Mouse (Mus musculus) lung, embryonic 14.5 days (tissue): ENCODE results near the gene Crim1. TPM values are rescaled to one million over a fixed set of nuclear protein-coding genes. Genes with fewer than 3 reads are reported as not detected.

Experiments
- ATAC-seq: fragments of 200-750 bp; cut with Nextera tagmentation; 2 replicates; pipeline ENCODE4 v1.8.0; 2017; ENCODE audit warnings: mild to moderate bottlenecking, moderate TSS enrichment, moderate library complexity; ENCODE audit not compliant: insufficient read depth
- DNase-seq: peaks from one replicate; pipeline ENCODE4 v3.0.0-alpha.2; 2015
- H3K27ac ChIP-seq: fragments of 300-500 bp; sonication (generic); 2 replicates; pipeline ENCODE4 v1.5.1; 2014; ENCODE audit warnings: low read depth, mild to moderate bottlenecking, moderate library complexity
- H3K27me3 ChIP-seq: fragments of 300-500 bp; sonication (generic); 2 replicates; pipeline ENCODE4 v1.6.1; 2014; ENCODE audit warnings: low read length, control low read depth; ENCODE audit not compliant: insufficient read depth
- H3K36me3 ChIP-seq: fragments of 300-500 bp; sonication (generic); 2 replicates; pipeline ENCODE4 v1.6.1; 2014; ENCODE audit warnings: control low read depth; ENCODE audit not compliant: insufficient read depth
- H3K4me1 ChIP-seq: fragments of 300-500 bp; sonication (generic); 2 replicates; pipeline ENCODE4 v1.6.1; 2014; ENCODE audit warnings: antibody characterized with exemption, control low read depth; ENCODE audit not compliant: insufficient read depth
- H3K4me2 ChIP-seq: fragments of 300-500 bp; sonication (generic); 2 replicates; pipeline ENCODE4 v1.6.1; 2014; ENCODE audit warnings: mild to moderate bottlenecking
- H3K4me3 ChIP-seq: fragments of 300-500 bp; sonication (generic); 2 replicates; pipeline ENCODE4 v1.5.1; 2014; ENCODE audit warnings: low read depth, low read length
- H3K9ac ChIP-seq: fragments of 300-500 bp; sonication (generic); 2 replicates; pipeline ENCODE4 v1.6.1; 2014
- H3K9me3 ChIP-seq: fragments of 300-500 bp; sonication (generic); 2 replicates; pipeline ENCODE4 v1.6.1; 2016; ENCODE audit warnings: low read depth, low read length, control low read depth
- CTCF ChIP-seq: IDR thresholded peaks from 2 replicates; pipeline ENCODE4 v1.5.1; 2016; ENCODE audit warnings: antibody characterized with exemption, low read depth
- WGBS: fragments of 180-500 bp; shearing (Covaris S2); extraction: QIAGEN DNeasy Blood & Tissue Kit; methylation state at CpG from one replicate; pipeline ENCODE4 v1.1.7; 2014; 5-methylcytosine and 5-hydroxymethylcytosine counted together
- polyA plus RNA-seq: library from polyadenylated mRNA; unstranded; fragments of >200 nt; fragmentation: Nextera tagmentation; extraction: Ambion mirVana; gene quantifications from 2 replicates; pipeline ENCODE4 v1.2.1, GENCODE M21; 2014

Crim1 gene
- polyA plus RNA-seq, 1 experiment from 2014 or later, result 5.7 TPM

GRCm38 (mm10) chr17:78256534-78256933 lies 56.5 kb downstream of the Crim1 start:
- WGBS, result 80% methylated on average over 8 of the region's 8 CpGs
- H3K4me1 ChIP-seq, result no peaks in the 10 kb centered on the region
- DNase-seq (no peak), ATAC-seq (no peak)
- TF ChIP-seq CTCF, result no peak
- no peak overlapping the region for H3K27ac ChIP-seq
- H3K4me2 ChIP-seq, result no peak overlapping the region
- no peak overlapping the region for H3K4me3 ChIP-seq
- H3K9me3 ChIP-seq, result no peaks in the 10 kb centered on the region
- no peaks in the 10 kb centered on the region for H3K36me3 ChIP-seq
- no peak overlapping the region for H3K9ac ChIP-seq
- H3K27me3 ChIP-seq, result no peaks in the 10 kb centered on the region

GRCm38 (mm10) chr17:78261684-78262083 lies 61.6 kb downstream of the Crim1 start:
- Histone ChIP-seq H3K4me2 (no peak overlapping the region), H3K36me3 (no peaks in the 10 kb centered on the region), H3K9me3 (no peaks in the 10 kb centered on the region), H3K4me3 (no peak overlapping the region), H3K4me1 (no peaks in the 10 kb centered on the region), H3K27me3 (no peaks in the 10 kb centered on the region), H3K9ac (no peak overlapping the region), H3K27ac (no peak overlapping the region)
- no peak for TF ChIP-seq CTCF
- ATAC-seq, result peak; percentile 52; the same call in 1 of the 2 replicates
- peak; percentile 17 for DNase-seq
- WGBS, result 82% methylated on average over 4 of the region's 4 CpGs

GRCm38 (mm10) chr17:78264116-78264515 lies 64.1 kb downstream of the Crim1 start:
- Histone ChIP-seq H3K36me3 (no peaks in the 10 kb centered on the region), H3K27ac (no peak overlapping the region)
- DNase-seq, result no peak

GRCm38 (mm10) chr17:78265135-78265534 lies 65.1 kb downstream of the Crim1 start:
- no peak for ATAC-seq
- H3K4me3 ChIP-seq, result no peak overlapping the region
- WGBS, result 84% methylated on average over 7 of the region's 7 CpGs
- no peak overlapping the region for H3K27ac ChIP-seq
- H3K36me3 ChIP-seq, result no peaks in the 10 kb centered on the region
- TF ChIP-seq CTCF, result no peak
- H3K4me1 ChIP-seq, result peaks cover 8% of the 10 kb centered on the region; the same call in 1 of the 2 replicates
- no peak for DNase-seq
- H3K27me3 ChIP-seq, result no peaks in the 10 kb centered on the region
- H3K9ac ChIP-seq, result no peak overlapping the region
- no peak overlapping the region for H3K4me2 ChIP-seq
- H3K9me3 ChIP-seq, result no peaks in the 10 kb centered on the region

More at GRCm38 (mm10) chr17:78264116-78264515, 64.1 kb downstream of the Crim1 start:
- Histone ChIP-seq H3K9ac (no peak overlapping the region), H3K4me2 (no peak overlapping the region), H3K9me3 (no peaks in the 10 kb centered on the region), H3K4me1 (0 out of 2 replicates have a peak, but pooled peaks cover 5% of the 10 kb centered on the region), H3K27me3 (no peaks in the 10 kb centered on the region), H3K4me3 (no peak overlapping the region)
- WGBS, result 66% methylated on average over 11 of the region's 11 CpGs
- no peak for ATAC-seq
- no peak for TF ChIP-seq CTCF

GRCm38 (mm10) chr17:78266271-78266670 lies 66.2 kb downstream of the Crim1 start:
- WGBS, result 65% methylated on average over 2 of the region's 2 CpGs

GRCm38 (mm10) chr17:78268591-78268990 lies 68.5 kb downstream of the Crim1 start:
- ATAC-seq, result peak; percentile 55; the same call in 1 of the 2 replicates
- H3K4me3 ChIP-seq, result no peak overlapping the region
- no peak overlapping the region for H3K9ac ChIP-seq
- peaks cover 27% of the 10 kb centered on the region for H3K4me1 ChIP-seq
- no peak for TF ChIP-seq CTCF
- peak; percentile 46 for DNase-seq
- no peaks in the 10 kb centered on the region for H3K36me3 ChIP-seq
- 53% methylated on average over 4 of the region's 4 CpGs for WGBS
- no peak overlapping the region for H3K4me2 ChIP-seq
- no peaks in the 10 kb centered on the region for H3K27me3 ChIP-seq
- no peaks in the 10 kb centered on the region for H3K9me3 ChIP-seq
- no peak overlapping the region; the same call in 1 of the 2 replicates for H3K27ac ChIP-seq

More at GRCm38 (mm10) chr17:78266271-78266670, 66.2 kb downstream of the Crim1 start:
- DNase-seq, result no peak
- no peak for ATAC-seq
- no peak for TF ChIP-seq CTCF
- Histone ChIP-seq H3K4me3 (no peak overlapping the region), H3K4me2 (no peak overlapping the region), H3K4me1 (peaks cover 8% of the 10 kb centered on the region; the same call in 1 of the 2 replicates), H3K27ac (no peak overlapping the region), H3K9me3 (no peaks in the 10 kb centered on the region), H3K27me3 (no peaks in the 10 kb centered on the region), H3K9ac (no peak overlapping the region), H3K36me3 (no peaks in the 10 kb centered on the region)

- Histone ChIP-seq H3K4me2 (no peak overlapping the region), H3K9ac (no peak overlapping the region), H3K27me3 (no peaks in the 10 kb centered on the region)
Observed at GRCm38 (mm10) chr17:78269311-78269710, 69.3 kb downstream of the Crim1 start.

More at GRCm38 (mm10) chr17:78269311-78269710, 69.3 kb downstream of the Crim1 start:
- H3K27ac ChIP-seq, result no peak overlapping the region
- ATAC-seq (no peak), DNase-seq (no peak)
- H3K9me3 ChIP-seq, result no peaks in the 10 kb centered on the region
- H3K4me1 ChIP-seq, result peaks cover 33% of the 10 kb centered on the region
- 89% methylated on average over 8 of the region's 8 CpGs for WGBS
- no peaks in the 10 kb centered on the region for H3K36me3 ChIP-seq
- no peak for TF ChIP-seq CTCF
- no peak overlapping the region for H3K4me3 ChIP-seq
